Mouse (Mus musculus): Measurements from ENCODE around the gene Bcas3. TPM values are rescaled to one million over a fixed set of nuclear protein-coding genes. Genes with fewer than 3 reads are reported as not detected.

Bcas3 gene
- total and polyA plus RNA-seq, 3 experiments: 20.1 to 61.0 (median 41.3) TPM

DNA sequence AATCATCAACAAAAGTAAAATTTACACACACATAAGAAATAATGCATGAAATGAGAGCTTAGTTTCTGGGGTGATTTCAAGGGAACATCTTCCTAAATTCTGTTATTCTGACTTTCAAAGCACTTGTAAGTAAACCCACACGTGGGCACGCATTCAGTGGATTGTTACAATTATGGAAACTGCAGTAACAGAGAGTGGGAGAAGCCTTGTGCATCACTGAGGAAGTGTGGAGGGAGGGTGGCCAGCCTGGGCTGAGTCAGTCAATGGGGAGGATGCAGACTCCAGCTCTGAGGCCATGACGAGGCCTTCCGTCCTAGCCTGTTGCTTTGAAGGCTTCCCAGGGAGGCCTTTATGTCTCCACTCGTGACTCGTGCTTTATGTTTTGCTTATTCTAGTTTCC lies 289.6 kb downstream of the Bcas3 start:
- H3K4me3 ChIP-seq (ENCODE audit: low read depth, low read length): no peak overlapping the region
- TF ChIP-seq GATA1 (IDR thresholded peaks at IDR 0.05; ENCODE audit: borderline replicate concordance, low read length) (no peak), CTCF (IDR thresholded peaks at IDR 0.05; ENCODE audit: low read depth, low read length) (no peak), GATA2 (IDR thresholded peaks at IDR 0.05; ENCODE audit: borderline replicate concordance, low read depth, low read length) (no peak), TAL1 (conservative IDR thresholded peaks at IDR 0.05; ENCODE audit: low read depth, low read length) (no peak), POLR2AphosphoS5 (IDR thresholded peaks at IDR 0.05; ENCODE audit: insufficient replicate concordance, low read depth, low read length) (no peak)
- DNase-seq (ENCODE audit: low spot score) (no peak), ATAC-seq (ENCODE audit: extremely low read depth, insufficient number of reproducible peaks, low FRiP score, poor library complexity, severe bottlenecking) (no peak)
- no peaks in the 10 kb centered on the region for H3K36me3 ChIP-seq (replicated peaks)
- H3K4me1 ChIP-seq (ENCODE audit: insufficient read depth, low read depth, low read length): peaks cover 16% of the 10 kb centered on the region
- H3K27me3 ChIP-seq (ENCODE audit: insufficient read depth, low read length): peaks cover 3% of the 10 kb centered on the region; the same call in 1 of the 2 replicates
- H3K9me3 ChIP-seq (replicated peaks): no peaks in the 10 kb centered on the region

DNA sequence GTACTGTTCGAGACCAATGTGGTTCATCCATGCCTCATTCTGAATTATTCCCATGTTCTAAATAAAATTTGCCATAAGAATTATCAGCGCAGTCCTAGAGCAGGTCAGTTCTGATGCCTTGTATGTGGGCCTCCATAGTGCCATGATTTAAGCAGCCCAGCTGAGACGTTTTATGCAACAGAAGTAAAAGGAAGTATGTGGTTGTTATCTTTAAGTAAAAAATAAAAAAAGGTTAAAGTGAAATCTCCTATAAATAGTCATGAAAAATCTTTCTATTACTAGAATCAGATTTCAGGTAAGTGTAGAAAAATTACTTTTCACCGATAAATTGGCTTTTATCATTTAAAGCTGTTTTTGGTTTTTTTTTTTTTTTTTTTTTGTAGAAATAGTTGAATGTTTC lies 290.1 kb downstream of the Bcas3 start:
- Histone ChIP-seq H3K9me3 (replicated peaks) (no peaks in the 10 kb centered on the region), H3K27me3 (ENCODE audit: insufficient read depth, low read length) (peaks cover 3% of the 10 kb centered on the region; the same call in 1 of the 2 replicates), H3K4me3 (ENCODE audit: low read depth, low read length) (no peak overlapping the region), H3K36me3 (replicated peaks) (no peaks in the 10 kb centered on the region), H3K4me1 (ENCODE audit: insufficient read depth, low read depth, low read length) (peaks cover 16% of the 10 kb centered on the region)
- DNase-seq (ENCODE audit: low spot score) (no peak), ATAC-seq (ENCODE audit: extremely low read depth, insufficient number of reproducible peaks, low FRiP score, poor library complexity, severe bottlenecking) (no peak)
- TF ChIP-seq GATA2 (IDR thresholded peaks at IDR 0.05; ENCODE audit: borderline replicate concordance, low read depth, low read length): no peak
- no peak for TF ChIP-seq GATA1 (IDR thresholded peaks at IDR 0.05; ENCODE audit: borderline replicate concordance, low read length)
- TF ChIP-seq TAL1 (conservative IDR thresholded peaks at IDR 0.05; ENCODE audit: low read depth, low read length): no peak
- TF ChIP-seq POLR2AphosphoS5 (IDR thresholded peaks at IDR 0.05; ENCODE audit: insufficient replicate concordance, low read depth, low read length): no peak
- TF ChIP-seq CTCF (IDR thresholded peaks at IDR 0.05; ENCODE audit: low read depth, low read length): no peak

- peaks cover 3% of the 10 kb centered on the region; the same call in 1 of the 2 replicates for H3K27me3 ChIP-seq (ENCODE audit: insufficient read depth, low read length)
- H3K9me3 ChIP-seq (replicated peaks): no peaks in the 10 kb centered on the region
- H3K4me3 ChIP-seq (ENCODE audit: low read depth, low read length): no peak overlapping the region
- H3K36me3 ChIP-seq (replicated peaks): no peaks in the 10 kb centered on the region
- peaks cover 16% of the 10 kb centered on the region for H3K4me1 ChIP-seq (ENCODE audit: insufficient read depth, low read depth, low read length)
- no peak for ATAC-seq (ENCODE audit: extremely low read depth, insufficient number of reproducible peaks, low FRiP score, poor library complexity, severe bottlenecking)
- TF ChIP-seq GATA2 (IDR thresholded peaks at IDR 0.05; ENCODE audit: borderline replicate concordance, low read depth, low read length): no peak
- no peak for TF ChIP-seq TAL1 (conservative IDR thresholded peaks at IDR 0.05; ENCODE audit: low read depth, low read length)
- no peak for TF ChIP-seq GATA1 (IDR thresholded peaks at IDR 0.05; ENCODE audit: borderline replicate concordance, low read length)
- no peak for TF ChIP-seq CTCF (IDR thresholded peaks at IDR 0.05; ENCODE audit: low read depth, low read length)
- no peak for TF ChIP-seq POLR2AphosphoS5 (IDR thresholded peaks at IDR 0.05; ENCODE audit: insufficient replicate concordance, low read depth, low read length)
- no peak for DNase-seq (ENCODE audit: low spot score)
These were observed 290.6 kb downstream of the Bcas3 start for GRCm38 (mm10) chr11:85643479-85644000.

DNA sequence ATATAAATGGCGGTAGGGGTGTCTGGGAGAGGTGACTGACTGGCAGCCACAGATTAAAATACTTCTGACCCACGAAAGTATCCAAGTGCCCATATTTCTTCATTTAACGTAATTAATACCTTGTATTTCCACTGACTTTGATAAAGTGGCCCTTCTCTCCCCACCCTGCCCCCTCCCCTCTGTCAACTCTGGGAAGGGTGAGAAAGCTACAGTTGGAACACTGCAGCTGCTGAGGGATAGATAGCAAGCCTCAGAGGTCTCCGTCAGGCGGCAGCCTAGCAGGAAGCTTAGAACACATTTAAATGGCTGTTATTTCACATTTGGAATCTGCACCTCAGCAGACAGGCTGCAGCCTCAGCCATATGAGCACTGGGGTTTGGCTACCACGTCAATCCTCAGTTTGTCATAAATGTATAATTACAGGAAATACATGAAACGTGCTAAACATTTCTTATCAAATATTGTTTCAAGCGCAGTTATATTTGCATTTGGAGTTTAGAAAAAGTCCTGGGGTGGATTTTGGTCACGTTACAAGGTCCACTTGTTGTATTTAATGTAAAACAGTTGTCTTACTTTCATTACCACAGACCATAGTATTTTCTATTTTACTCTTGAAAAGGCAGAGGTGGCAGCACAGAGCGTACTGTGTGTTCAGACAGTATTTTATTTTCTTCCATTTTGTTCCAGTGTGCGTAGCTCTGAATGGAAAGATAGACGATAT lies 291.2 kb downstream of the Bcas3 start:
- DNase-seq (ENCODE audit: low spot score): no peak
- ATAC-seq (ENCODE audit: extremely low read depth, insufficient number of reproducible peaks, low FRiP score, poor library complexity, severe bottlenecking): no peak; the same call in 1 of the 2 replicates
- TF ChIP-seq GATA1 (IDR thresholded peaks at IDR 0.05; ENCODE audit: borderline replicate concordance, low read length) (no peak), POLR2AphosphoS5 (IDR thresholded peaks at IDR 0.05; ENCODE audit: insufficient replicate concordance, low read depth, low read length) (no peak)
- no peaks in the 10 kb centered on the region for H3K9me3 ChIP-seq (replicated peaks)
- peaks cover 16% of the 10 kb centered on the region for H3K4me1 ChIP-seq (ENCODE audit: insufficient read depth, low read depth, low read length)
- no peaks in the 10 kb centered on the region for H3K36me3 ChIP-seq (replicated peaks)
- H3K4me3 ChIP-seq (ENCODE audit: low read depth, low read length): peak overlapping the region; percentile 52; the same call in 1 of the 2 replicates
- peaks cover 3% of the 10 kb centered on the region; the same call in 1 of the 2 replicates for H3K27me3 ChIP-seq (ENCODE audit: insufficient read depth, low read length)

- no peaks in the 10 kb centered on the region for H3K36me3 ChIP-seq (replicated peaks)
- ATAC-seq (ENCODE audit: extremely low read depth, insufficient number of reproducible peaks, low FRiP score, poor library complexity, severe bottlenecking) (no peak), DNase-seq (ENCODE audit: low spot score) (peak; percentile 26)
- peaks cover 16% of the 10 kb centered on the region for H3K4me1 ChIP-seq (ENCODE audit: insufficient read depth, low read depth, low read length)
- H3K9me3 ChIP-seq (replicated peaks): no peaks in the 10 kb centered on the region
- peaks cover 3% of the 10 kb centered on the region for H3K27me3 ChIP-seq (ENCODE audit: insufficient read depth, low read length)
- TF ChIP-seq CTCF (IDR thresholded peaks at IDR 0.05; ENCODE audit: low read depth, low read length) (no peak), POLR2AphosphoS5 (IDR thresholded peaks at IDR 0.05; ENCODE audit: insufficient replicate concordance, low read depth, low read length) (no peak), GATA1 (IDR thresholded peaks at IDR 0.05; ENCODE audit: borderline replicate concordance, low read length) (no peak), GATA2 (IDR thresholded peaks at IDR 0.05; ENCODE audit: borderline replicate concordance, low read depth, low read length) (no peak), TAL1 (conservative IDR thresholded peaks at IDR 0.05; ENCODE audit: low read depth, low read length) (no peak)
- H3K4me3 ChIP-seq (ENCODE audit: low read depth, low read length): peak overlapping the region; percentile 52; the same call in 1 of the 2 replicates
These were observed 291.7 kb downstream of the Bcas3 start for GRCm38 (mm10) chr11:85644748-85645060.

DNA sequence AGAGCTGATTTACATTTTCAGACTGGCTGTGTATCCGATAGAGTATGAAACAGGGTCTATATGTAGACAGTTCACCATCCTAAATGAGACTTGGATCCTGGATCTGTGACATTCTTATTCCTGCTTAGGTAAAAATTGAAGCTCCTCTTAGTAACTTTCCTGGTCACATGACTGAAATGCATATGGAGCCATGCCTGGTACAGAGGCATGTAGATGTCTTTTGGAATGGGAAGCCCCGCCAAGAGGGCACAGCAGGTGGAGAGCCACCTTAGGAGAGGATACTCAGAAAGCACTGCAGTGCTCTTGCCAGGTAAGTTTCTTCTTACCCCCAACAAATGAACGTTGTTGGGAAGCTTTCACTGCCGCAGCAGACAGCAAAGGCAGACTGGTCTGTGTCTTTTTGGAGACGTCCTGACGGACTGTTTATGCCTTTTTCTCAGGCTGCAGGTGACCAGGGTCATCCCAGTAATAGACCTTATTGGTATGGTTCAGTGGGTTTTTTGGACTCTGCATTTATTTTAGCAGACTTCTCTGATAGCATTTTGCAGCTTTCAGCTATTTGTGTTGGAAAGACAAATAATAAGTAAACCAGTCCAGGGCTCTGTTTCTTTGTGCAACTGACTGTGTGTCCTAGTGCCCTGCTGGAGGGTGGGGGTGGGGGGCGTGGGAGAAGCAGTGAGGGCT lies 292.3 kb downstream of the Bcas3 start:
- ATAC-seq (ENCODE audit: extremely low read depth, insufficient number of reproducible peaks, low FRiP score, poor library complexity, severe bottlenecking): no peak
- no peaks in the 10 kb centered on the region for H3K36me3 ChIP-seq (replicated peaks)
- no peak for TF ChIP-seq GATA2 (IDR thresholded peaks at IDR 0.05; ENCODE audit: borderline replicate concordance, low read depth, low read length)
- TF ChIP-seq TAL1 (conservative IDR thresholded peaks at IDR 0.05; ENCODE audit: low read depth, low read length): no peak
- TF ChIP-seq CTCF (IDR thresholded peaks at IDR 0.05; ENCODE audit: low read depth, low read length): no peak
- no peak for TF ChIP-seq POLR2AphosphoS5 (IDR thresholded peaks at IDR 0.05; ENCODE audit: insufficient replicate concordance, low read depth, low read length)
- no peak for TF ChIP-seq GATA1 (IDR thresholded peaks at IDR 0.05; ENCODE audit: borderline replicate concordance, low read length)
- DNase-seq (ENCODE audit: low spot score): no peak
- H3K4me1 ChIP-seq (ENCODE audit: insufficient read depth, low read depth, low read length): peaks cover 16% of the 10 kb centered on the region
- H3K9me3 ChIP-seq (replicated peaks): no peaks in the 10 kb centered on the region
- H3K27me3 ChIP-seq (ENCODE audit: insufficient read depth, low read length): peaks cover 3% of the 10 kb centered on the region
- H3K4me3 ChIP-seq (ENCODE audit: low read depth, low read length): no peak overlapping the region

All from G1E (cell line).